Mouse (Mus musculus) embryonic fibroblast, embryonic 13.5 days (primary cell): ENCODE measurements around the gene Sub1.

Source experiments
- CTCF ChIP-seq: IDR thresholded peaks from 2 replicates; pipeline ENCODE4 v1.5.1; 2011; ENCODE audit warnings: mild to moderate bottlenecking, control low read depth, low read length, moderate library complexity, borderline replicate concordance; ENCODE audit not compliant: insufficient read depth
- POLR2A ChIP-seq: IDR thresholded peaks from 2 replicates; pipeline ENCODE4 v1.6.1; 2011; ENCODE audit warnings: low read depth, mild to moderate bottlenecking, control low read depth, low read length, moderate library complexity

GRCm38 (mm10) chr15:12040407-12040710, 43.6 kb upstream of the Sub1 start:
- TF ChIP-seq CTCF: no peak
- no peak for TF ChIP-seq POLR2A
